Comparison of ENCODE assay signal across 8 mouse cellular contexts in genomic region chr4:120667555-120667954, GRCm38 (mm10). TPM values are rescaled to one million over a fixed set of nuclear protein-coding genes. Genes with fewer than 3 reads are reported as not detected.
DNase-seq lines count a peak whose midpoint lies in the region; ATAC-seq and TF ChIP-seq lines count a peak whose summit lies in the region.

No protein-coding gene starts in this region.

- no peaks in the 10 kb centered on the region for H3K9me3 ChIP-seq in kidney, embryonic 15.5 days (replicated peaks)
- no peaks in the 10 kb centered on the region for H3K9me3 ChIP-seq in embryonic facial prominence, embryonic 11.5 days (replicated peaks; ENCODE audit: control insufficient read depth, low read length)
- H3K9me3 ChIP-seq in hindbrain, postnatal 0 days (ENCODE audit: low read length) = no peaks in the 10 kb centered on the region
- no peaks in the 10 kb centered on the region for H3K9me3 ChIP-seq in midbrain, embryonic 16.5 days (replicated peaks; ENCODE audit: control insufficient read depth, low read length, poor library complexity, severe bottlenecking)

- no peak overlapping the region for H3K27ac ChIP-seq in kidney, embryonic 15.5 days
- no peak overlapping the region for H3K27ac ChIP-seq in embryonic facial prominence, embryonic 11.5 days (replicated peaks; ENCODE audit: low read depth, low read length)
- H3K27ac ChIP-seq in hindbrain, postnatal 0 days = peak overlapping the region; percentile 56; the same call in 1 of the 2 replicates
- H3K27ac ChIP-seq in midbrain, embryonic 16.5 days (ENCODE audit: low read length) = no peak overlapping the region

- peak overlapping the region; percentile 94 for H3K4me2 ChIP-seq in kidney, embryonic 15.5 days
- H3K4me2 ChIP-seq in embryonic facial prominence, embryonic 11.5 days (ENCODE audit: low read depth, low read length) = peak overlapping the region; percentile 100
- peak overlapping the region; percentile 99 for H3K4me2 ChIP-seq in hindbrain, postnatal 0 days (ENCODE audit: low read depth, low read length)
- peak overlapping the region; percentile 95 for H3K4me2 ChIP-seq in midbrain, embryonic 16.5 days (ENCODE audit: low read length)

- H3K36me3 ChIP-seq in kidney, embryonic 15.5 days = no peaks in the 10 kb centered on the region
- no peaks in the 10 kb centered on the region for H3K36me3 ChIP-seq in embryonic facial prominence, embryonic 11.5 days (replicated peaks; ENCODE audit: control insufficient read depth, insufficient read depth, low read depth, low read length)
- no peaks in the 10 kb centered on the region for H3K36me3 ChIP-seq in hindbrain, postnatal 0 days (ENCODE audit: insufficient read depth, low read length)
- H3K36me3 ChIP-seq in midbrain, embryonic 16.5 days (ENCODE audit: control insufficient read depth, insufficient read depth, low read length) = no peaks in the 10 kb centered on the region

- ATAC-seq in kidney, embryonic 15.5 days (replicated peaks; ENCODE audit: low FRiP score) = no peak
- ATAC-seq in embryonic facial prominence, embryonic 11.5 days (replicated peaks; ENCODE audit: insufficient number of reproducible peaks, low FRiP score, low TSS enrichment, low read depth) = no peak
- no peak for ATAC-seq in hindbrain, postnatal 0 days
- ATAC-seq in midbrain, embryonic 16.5 days = no peak

- no peak for TF ChIP-seq CTCF in hindbrain, postnatal 0 days (IDR thresholded peaks at IDR 0.05; ENCODE audit: low read depth)

- WGBS in kidney, embryonic 15.5 days = 11% methylated on average over 10 of the region's 10 CpGs
- WGBS in embryonic facial prominence, embryonic 11.5 days = 11% methylated on average over 10 of the region's 10 CpGs
- 21% methylated on average over 10 of the region's 10 CpGs for WGBS in hindbrain, postnatal 0 days
- WGBS in midbrain, embryonic 16.5 days = 14% methylated on average over 10 of the region's 10 CpGs

- peak overlapping the region; percentile 47; the same call in 1 of the 2 replicates for H3K9ac ChIP-seq in kidney, embryonic 15.5 days
- peak overlapping the region; percentile 44 for H3K9ac ChIP-seq in embryonic facial prominence, embryonic 11.5 days (replicated peaks; ENCODE audit: low read length)
- H3K9ac ChIP-seq in hindbrain, postnatal 0 days (replicated peaks; ENCODE audit: low read length) = peak overlapping the region; percentile 70
- peak overlapping the region; percentile 63 for H3K9ac ChIP-seq in midbrain, embryonic 16.5 days (ENCODE audit: low read depth, low read length)

- peaks cover 23% of the 10 kb centered on the region for H3K4me1 ChIP-seq in kidney, embryonic 15.5 days
- H3K4me1 ChIP-seq in embryonic facial prominence, embryonic 11.5 days (ENCODE audit: control insufficient read depth, insufficient read depth, low read length) = no peaks in the 10 kb centered on the region
- no peaks in the 10 kb centered on the region for H3K4me1 ChIP-seq in hindbrain, postnatal 0 days (ENCODE audit: insufficient read depth, low read length)
- H3K4me1 ChIP-seq in midbrain, embryonic 16.5 days (ENCODE audit: control insufficient read depth, insufficient read depth, low read length) = peaks cover 8% of the 10 kb centered on the region

- H3K27me3 ChIP-seq in kidney, embryonic 15.5 days = peaks cover 24% of the 10 kb centered on the region
- peaks cover 20% of the 10 kb centered on the region for H3K27me3 ChIP-seq in embryonic facial prominence, embryonic 11.5 days (ENCODE audit: control insufficient read depth, insufficient read depth, low read length)
- no peaks in the 10 kb centered on the region for H3K27me3 ChIP-seq in hindbrain, postnatal 0 days (ENCODE audit: insufficient read depth, low read length)
- peaks cover 9% of the 10 kb centered on the region; the same call in 1 of the 2 replicates for H3K27me3 ChIP-seq in midbrain, embryonic 16.5 days (ENCODE audit: control insufficient read depth, insufficient read depth, low read depth, low read length)

- peak overlapping the region; percentile 54 for H3K4me3 ChIP-seq in kidney, embryonic 15.5 days (replicated peaks)
- peak overlapping the region; percentile 58 for H3K4me3 ChIP-seq in embryonic facial prominence, embryonic 11.5 days (ENCODE audit: low read depth, low read length)
- peak overlapping the region; percentile 55 for H3K4me3 ChIP-seq in hindbrain, postnatal 0 days (ENCODE audit: low read length)
- peak overlapping the region; percentile 58 for H3K4me3 ChIP-seq in midbrain, embryonic 16.5 days (ENCODE audit: low read depth, low read length)

- DNase-seq in kidney, postnatal 25 days = no peak
- DNase-seq in embryonic facial prominence, embryonic 11.5 days (ENCODE audit: low spot score) = no peak
- DNase-seq in hindbrain, postnatal 0 days (ENCODE audit: low spot score) = no peak
- no peak for DNase-seq in cerebellum, postnatal 14 days
- DNase-seq in layer of hippocampus, adult 9-10 months (ENCODE audit: low spot score) = no peak
- DNase-seq in layer of hippocampus, postnatal 36 days = no peak

RNA-seq across cellular contexts. Expression of gene Cited4, which starts 1.2 kb away (rescaled TPM):
- 11.3 and 12.9 TPM in 2 replicates for polyA plus RNA-seq in kidney, embryonic 15.5 days (2015; fragmentation: Nextera tagmentation; extraction: Ambion mirVana)
- polyA plus RNA-seq in embryonic facial prominence, embryonic 11.5 days (2014; fragmentation: Nextera tagmentation; extraction: Ambion mirVana) = 7.1 and 7.6 TPM in 2 replicates
- 11.1 and 11.7 TPM in 2 replicates for total RNA-seq in hindbrain, postnatal 0 days (2014; rRNA removed)
- 5.3 and 5.4 TPM in 2 replicates for polyA plus RNA-seq in hindbrain, postnatal 0 days (2015; fragmentation: Nextera tagmentation; extraction: Ambion mirVana)
- polyA plus RNA-seq in midbrain, embryonic 16.5 days (2015; fragmentation: Nextera tagmentation; extraction: Ambion mirVana) = 0.67 and 1.4 TPM in 2 replicates
- 1 to 10 TPM; 1.6 to 1.8 TPM for total RNA-seq in layer of hippocampus, postnatal 36 days (2021)
